Mouse (Mus musculus) hindbrain, embryonic 11.5 days (tissue): ENCODE results near the gene Cdhr4. TPM values are rescaled to one million over a fixed set of nuclear protein-coding genes. Genes with fewer than 3 reads are reported as not detected.
A peak's percentile ranks its signal among the peaks of the same experiment; 100 is the strongest.

ENCODE experiments used
- ATAC-seq: fragments of 200-750 bp; cut with Nextera tagmentation; 2 replicates; pipeline ENCODE4 v1.8.0; 2017; ENCODE audit warnings: mild to moderate bottlenecking, moderate TSS enrichment, moderate library complexity; ENCODE audit not compliant: low FRiP score
- DNase-seq: peaks from one replicate; pipeline ENCODE4 v3.0.0-alpha.2; 2015; ENCODE audit warnings: low spot score
- H3K27ac ChIP-seq: fragments of 300-500 bp; sonication (generic); 2 replicates; pipeline ENCODE4 v1.5.1; 2014; ENCODE audit warnings: mild to moderate bottlenecking, low read depth, low read length
- H3K27me3 ChIP-seq: fragments of 300-500 bp; sonication (generic); 2 replicates; pipeline ENCODE4 v1.6.1; 2014; ENCODE audit warnings: mild to moderate bottlenecking, low read length, moderate library complexity, mixed read lengths; ENCODE audit not compliant: control insufficient read depth, insufficient read depth
- H3K36me3 ChIP-seq: fragments of 300-500 bp; sonication (generic); 2 replicates; pipeline ENCODE4 v1.6.1; 2014; ENCODE audit warnings: mild to moderate bottlenecking, low read length, moderate library complexity, mixed read lengths; ENCODE audit not compliant: control insufficient read depth, insufficient read depth
- H3K4me1 ChIP-seq: fragments of 300-500 bp; sonication (generic); replicated peaks from 2 replicates; pipeline ENCODE4 v1.6.1; 2014; ENCODE audit warnings: low read length, mixed read lengths; ENCODE audit not compliant: control insufficient read depth, insufficient read depth
- H3K4me2 ChIP-seq: fragments of 300-500 bp; sonication (generic); replicated peaks from 2 replicates; pipeline ENCODE4 v1.6.1; 2014; ENCODE audit warnings: mild to moderate bottlenecking, low read depth, low read length
- H3K4me3 ChIP-seq: fragments of 300-500 bp; sonication (generic); 2 replicates; pipeline ENCODE4 v1.5.1; 2014; ENCODE audit warnings: low read depth, low read length
- H3K9ac ChIP-seq: fragments of 300-500 bp; sonication (generic); 2 replicates; pipeline ENCODE4 v1.6.1; 2014; ENCODE audit warnings: low read depth, low read length
- H3K9me3 ChIP-seq: fragments of 300-500 bp; sonication (generic); 2 replicates; pipeline ENCODE4 v1.6.1; 2016; ENCODE audit warnings: low read length; ENCODE audit not compliant: control insufficient read depth
- WGBS: fragments of 180-500 bp; shearing (Covaris S2); extraction: QIAGEN DNeasy Blood & Tissue Kit; methylation state at CpG from one replicate; pipeline ENCODE4 v1.1.7; 2014; 5-methylcytosine and 5-hydroxymethylcytosine counted together
- polyA plus RNA-seq: library from polyadenylated mRNA; unstranded; fragments of >200 nt; fragmentation: Nextera tagmentation; extraction: Ambion mirVana; gene quantifications from 2 replicates; pipeline ENCODE4 v1.2.1, GENCODE M21; 2014

Gene Cdhr4
- polyA plus RNA-seq, 1 experiment from 2014 or later, result 3.3 TPM

- no peak overlapping the region for H3K4me2 ChIP-seq
- DNase-seq (no peak), ATAC-seq (no peak)
- no peaks in the 10 kb centered on the region for H3K9me3 ChIP-seq
- no peak overlapping the region for H3K27ac ChIP-seq
- H3K36me3 ChIP-seq, result no peaks in the 10 kb centered on the region; the same call in 1 of the 2 replicates
- WGBS, result 71% methylated on average over 6 of the region's 6 CpGs
- no peak overlapping the region for H3K4me3 ChIP-seq
- H3K27me3 ChIP-seq, result no peaks in the 10 kb centered on the region
- H3K4me1 ChIP-seq, result no peaks in the 10 kb centered on the region
- H3K9ac ChIP-seq, result no peak overlapping the region
Measured at GRCm38 (mm10) chr9:107959896-107960295, 32.4 kb upstream of the Cdhr4 start.

- Histone ChIP-seq H3K9ac (no peak overlapping the region), H3K4me1 (no peaks in the 10 kb centered on the region), H3K4me3 (no peak overlapping the region), H3K36me3 (no peaks in the 10 kb centered on the region; the same call in 1 of the 2 replicates), H3K9me3 (no peaks in the 10 kb centered on the region), H3K27ac (no peak overlapping the region), H3K4me2 (no peak overlapping the region), H3K27me3 (no peaks in the 10 kb centered on the region)
- DNase-seq (peak; percentile 14), ATAC-seq (no peak)
- WGBS, result 81% methylated on average over 4 of the region's 4 CpGs
Measured at GRCm38 (mm10) chr9:107960928-107961327, 31.4 kb upstream of the Cdhr4 start.

- no peaks in the 10 kb centered on the region for H3K4me1 ChIP-seq
- WGBS, result 78% methylated on average over 10 of the region's 10 CpGs
- no peak overlapping the region for H3K4me2 ChIP-seq
- no peaks in the 10 kb centered on the region; the same call in 1 of the 2 replicates for H3K36me3 ChIP-seq
- H3K4me3 ChIP-seq, result no peak overlapping the region
- no peak overlapping the region for H3K9ac ChIP-seq
- H3K9me3 ChIP-seq, result no peaks in the 10 kb centered on the region
- no peaks in the 10 kb centered on the region for H3K27me3 ChIP-seq
- peak; percentile 21 for DNase-seq
- ATAC-seq, result no peak
- no peak overlapping the region for H3K27ac ChIP-seq
Measured at GRCm38 (mm10) chr9:107961351-107961762, 30.9 kb upstream of the Cdhr4 start.

GRCm38 (mm10) chr9:107961881-107962280 lies 30.4 kb upstream of the Cdhr4 start:
- Histone ChIP-seq H3K9me3 (no peaks in the 10 kb centered on the region), H3K4me1 (no peaks in the 10 kb centered on the region), H3K27ac (no peak overlapping the region), H3K9ac (no peak overlapping the region), H3K27me3 (no peaks in the 10 kb centered on the region), H3K4me2 (no peak overlapping the region), H3K36me3 (no peaks in the 10 kb centered on the region; the same call in 1 of the 2 replicates), H3K4me3 (no peak overlapping the region)
- ATAC-seq, result no peak
- peak; percentile 41 for DNase-seq
- WGBS, result 63% methylated on average over 5 of the region's 5 CpGs

- Histone ChIP-seq H3K9me3 (no peaks in the 10 kb centered on the region), H3K4me3 (no peak overlapping the region), H3K4me1 (no peaks in the 10 kb centered on the region), H3K9ac (no peak overlapping the region), H3K4me2 (no peak overlapping the region), H3K27ac (no peak overlapping the region), H3K36me3 (no peaks in the 10 kb centered on the region; the same call in 1 of the 2 replicates), H3K27me3 (no peaks in the 10 kb centered on the region)
- 96% methylated on average over 9 of the region's 9 CpGs for WGBS
- no peak for DNase-seq
- no peak for ATAC-seq
Measured at GRCm38 (mm10) chr9:107962916-107963315, 29.4 kb upstream of the Cdhr4 start.

GRCm38 (mm10) chr9:107963700-107964099 lies 28.6 kb upstream of the Cdhr4 start:
- no peak overlapping the region for H3K9ac ChIP-seq
- no peaks in the 10 kb centered on the region for H3K4me1 ChIP-seq
- H3K27me3 ChIP-seq, result no peaks in the 10 kb centered on the region
- peak; percentile 88 for DNase-seq
- 34% methylated on average over 5 of the region's 5 CpGs for WGBS
- no peaks in the 10 kb centered on the region for H3K9me3 ChIP-seq
- no peak overlapping the region for H3K4me2 ChIP-seq
- no peak overlapping the region for H3K4me3 ChIP-seq
- H3K27ac ChIP-seq, result no peak overlapping the region
- no peaks in the 10 kb centered on the region; the same call in 1 of the 2 replicates for H3K36me3 ChIP-seq
- 0 out of 2 replicates have a peak, but pooled peaks have one; percentile 30 for ATAC-seq

- H3K9ac ChIP-seq, result no peak overlapping the region
- no peak overlapping the region for H3K4me2 ChIP-seq
- H3K27ac ChIP-seq, result no peak overlapping the region
- no peak for ATAC-seq
- no peaks in the 10 kb centered on the region for H3K4me1 ChIP-seq
- no peak overlapping the region for H3K4me3 ChIP-seq
- no peak for DNase-seq
- no peaks in the 10 kb centered on the region; the same call in 1 of the 2 replicates for H3K36me3 ChIP-seq
- H3K27me3 ChIP-seq, result no peaks in the 10 kb centered on the region
- 88% methylated on average over 9 of the region's 9 CpGs for WGBS
- H3K9me3 ChIP-seq, result no peaks in the 10 kb centered on the region
Measured at GRCm38 (mm10) chr9:107964681-107965080, 27.6 kb upstream of the Cdhr4 start.

- WGBS, result 89% methylated on average over 10 of the region's 10 CpGs
- Histone ChIP-seq H3K4me2 (no peak overlapping the region), H3K36me3 (no peaks in the 10 kb centered on the region), H3K9me3 (no peaks in the 10 kb centered on the region), H3K9ac (no peak overlapping the region), H3K4me3 (no peak overlapping the region), H3K27me3 (no peaks in the 10 kb centered on the region), H3K4me1 (no peaks in the 10 kb centered on the region), H3K27ac (no peak overlapping the region)
- DNase-seq, result no peak
- ATAC-seq, result no peak
Measured at GRCm38 (mm10) chr9:107966676-107967075, 25.6 kb upstream of the Cdhr4 start.

- H3K9me3 ChIP-seq, result no peaks in the 10 kb centered on the region
- no peaks in the 10 kb centered on the region for H3K36me3 ChIP-seq
- H3K4me1 ChIP-seq, result no peaks in the 10 kb centered on the region
- H3K27ac ChIP-seq, result no peak overlapping the region
- ATAC-seq, result no peak
- H3K9ac ChIP-seq, result no peak overlapping the region
- no peaks in the 10 kb centered on the region for H3K27me3 ChIP-seq
- no peak for DNase-seq
- 91% methylated on average over 6 of the region's 6 CpGs for WGBS
- no peak overlapping the region for H3K4me2 ChIP-seq
- no peak overlapping the region for H3K4me3 ChIP-seq
Measured at GRCm38 (mm10) chr9:107967437-107967836, 24.9 kb upstream of the Cdhr4 start.
